24 mouse cellular contexts compared by ENCODE assay signal in the genomic region with DNA sequence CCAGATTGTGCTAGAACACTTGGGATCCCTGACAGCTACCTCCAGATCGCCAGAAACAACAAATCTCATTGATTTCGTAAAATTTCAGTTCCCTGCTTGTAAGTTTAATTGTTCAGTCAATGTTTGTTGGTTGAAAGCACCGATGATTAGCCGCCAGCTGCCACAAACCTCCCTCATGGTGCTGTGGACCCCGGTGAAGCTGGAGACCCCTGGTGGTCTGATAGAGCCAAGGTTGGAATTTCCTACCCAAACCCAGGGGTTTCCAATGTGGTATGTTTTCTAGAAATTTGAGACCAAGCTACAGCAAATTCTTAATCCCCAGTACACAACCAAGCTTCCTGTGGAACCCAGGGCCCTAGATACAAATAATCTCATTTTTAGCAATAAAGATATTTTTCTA. TPM values are rescaled to one million over a fixed set of nuclear protein-coding genes. Genes with fewer than 3 reads are reported as not detected.
A peak's percentile ranks its signal among the peaks of the same experiment; 100 is the strongest.
DNase-seq lines count a peak whose midpoint lies in the region; ATAC-seq and TF ChIP-seq lines count a peak whose summit lies in the region.
"Had no signal": no experiment of that assay in that cellular context is flagged by ENCODE, and none has a peak within 500 bp of the region (broad histone marks: within the 10 kb centered on the region; RNA-seq: fewer than 3 reads in every experiment).

No protein-coding gene starts in this region.

- no peak overlapping the region for H3K4me3 ChIP-seq in forebrain, postnatal 0 days (ENCODE audit: low read depth, low read length)
- H3K4me3 ChIP-seq in forebrain, embryonic 13.5 days: no peak overlapping the region
- no peak overlapping the region for H3K4me3 ChIP-seq in kidney, postnatal 0 days (replicated peaks; ENCODE audit: low read depth, low read length)
- H3K4me3 ChIP-seq in kidney, embryonic 15.5 days (replicated peaks): no peak overlapping the region
- no peak overlapping the region for H3K4me3 ChIP-seq in midbrain, postnatal 0 days (ENCODE audit: low read depth, low read length)
- no peak overlapping the region for H3K4me3 ChIP-seq in midbrain, embryonic 15.5 days
- no peak overlapping the region for H3K4me3 ChIP-seq in olfactory bulb, adult 2 months (ENCODE audit: insufficient read depth, low read depth, low read length)
- H3K4me3 ChIP-seq: embryonic facial prominence, embryonic 15.5 days; erythroblast, embryonic 14.5 days; gastrocnemius, adult 2 months; heart, adult 2 months; heart, embryonic 15.5 days; hindbrain, embryonic 13.5 days had no signal

- H3K9me3 ChIP-seq in forebrain, postnatal 0 days (ENCODE audit: low read length): no peaks in the 10 kb centered on the region
- no peaks in the 10 kb centered on the region for H3K9me3 ChIP-seq in forebrain, embryonic 13.5 days (replicated peaks)
- no peaks in the 10 kb centered on the region for H3K9me3 ChIP-seq in kidney, postnatal 0 days (replicated peaks; ENCODE audit: low read length)
- H3K9me3 ChIP-seq in kidney, embryonic 15.5 days (replicated peaks): no peaks in the 10 kb centered on the region
- no peaks in the 10 kb centered on the region for H3K9me3 ChIP-seq in midbrain, postnatal 0 days (ENCODE audit: low read length)
- no peaks in the 10 kb centered on the region for H3K9me3 ChIP-seq in midbrain, embryonic 15.5 days
- H3K9me3 ChIP-seq: embryonic facial prominence, embryonic 15.5 days; heart, embryonic 15.5 days; hindbrain, embryonic 13.5 days had no signal

- no peak overlapping the region for H3K9ac ChIP-seq in forebrain, postnatal 0 days
- no peak overlapping the region for H3K9ac ChIP-seq in forebrain, embryonic 13.5 days
- no peak overlapping the region for H3K9ac ChIP-seq in kidney, postnatal 0 days (ENCODE audit: low read depth, low read length)
- H3K9ac ChIP-seq in kidney, embryonic 15.5 days: no peak overlapping the region
- H3K9ac ChIP-seq in midbrain, postnatal 0 days (replicated peaks; ENCODE audit: low read length, poor library complexity, severe bottlenecking): no peak overlapping the region
- no peak overlapping the region for H3K9ac ChIP-seq in midbrain, embryonic 15.5 days
- H3K9ac ChIP-seq: embryonic facial prominence, embryonic 15.5 days; heart, embryonic 15.5 days; hindbrain, embryonic 13.5 days had no signal

- ATAC-seq in forebrain, postnatal 0 days: peak; percentile 30; the same call in 1 of the 2 replicates
- no peak for ATAC-seq in forebrain, embryonic 13.5 days
- no peak for ATAC-seq in kidney, postnatal 0 days (replicated peaks; ENCODE audit: low FRiP score, low read depth)
- no peak for ATAC-seq in kidney, embryonic 15.5 days (replicated peaks; ENCODE audit: low FRiP score)
- no peak for ATAC-seq in midbrain, postnatal 0 days (ENCODE audit: low FRiP score)
- ATAC-seq in midbrain, embryonic 15.5 days (replicated peaks): no peak

- peaks cover 30% of the 10 kb centered on the region for H3K36me3 ChIP-seq in forebrain, postnatal 0 days (ENCODE audit: insufficient read depth)
- peaks cover 95% of the 10 kb centered on the region for H3K36me3 ChIP-seq in forebrain, embryonic 13.5 days (ENCODE audit: poor library complexity, severe bottlenecking)
- peaks cover 85% of the 10 kb centered on the region for H3K36me3 ChIP-seq in kidney, postnatal 0 days (ENCODE audit: insufficient read depth, low read length)
- H3K36me3 ChIP-seq in kidney, embryonic 15.5 days: peaks cover 98% of the 10 kb centered on the region
- H3K36me3 ChIP-seq in midbrain, postnatal 0 days (ENCODE audit: insufficient read depth, low read length): peaks cover 29% of the 10 kb centered on the region; the same call in 1 of the 2 replicates
- H3K36me3 ChIP-seq in midbrain, embryonic 15.5 days (replicated peaks): 0 out of 2 replicates have a peak, but pooled peaks cover 2% of the 10 kb centered on the region
- H3K36me3 ChIP-seq: G1E had no signal

- DNase-seq in forebrain, postnatal 0 days: peak; percentile 57
- no peak for DNase-seq in kidney, postnatal 0 days (ENCODE audit: low spot score)
- DNase-seq in midbrain, postnatal 0 days (ENCODE audit: low spot score): no peak
- no peak for DNase-seq in thymus, postnatal 36 days
- DNase-seq: adrenal gland, adult 8-10 months; adrenal gland, postnatal 36 days; cerebellum, adult 11 months; cerebellum, adult 8-10 months; cerebellum, postnatal 14 days; embryo, embryonic 11 days; gastrocnemius, adult 2 months; gastrocnemius, postnatal 25 days; heart, adult 2 months; heart, postnatal 14 days had no signal

- TF ChIP-seq CTCF in forebrain, postnatal 0 days (IDR thresholded peaks at IDR 0.05; ENCODE audit: low read depth): peak; percentile 48
- TF ChIP-seq CTCF in kidney, postnatal 0 days (IDR thresholded peaks at IDR 0.05; ENCODE audit: low read depth): peak; percentile 45
- peak; percentile 51 for TF ChIP-seq CTCF in midbrain, postnatal 0 days (IDR thresholded peaks at IDR 0.05)
- no peak for TF ChIP-seq CTCF in olfactory bulb, adult 2 months (IDR thresholded peaks at IDR 0.05; ENCODE audit: insufficient read depth, low read depth, low read length)

- TF ChIP-seq POLR2A in olfactory bulb, adult 2 months (IDR thresholded peaks at IDR 0.05; ENCODE audit: insufficient read depth, low read depth, low read length): no peak

- WGBS in forebrain, postnatal 0 days: 49% methylated on average over 5 of the region's 5 CpGs
- 83% methylated on average over 5 of the region's 5 CpGs for WGBS in forebrain, embryonic 13.5 days
- 82% methylated on average over 5 of the region's 5 CpGs for WGBS in kidney, postnatal 0 days
- WGBS in kidney, embryonic 15.5 days: 84% methylated on average over 5 of the region's 5 CpGs
- WGBS in midbrain, postnatal 0 days: 81% methylated on average over 5 of the region's 5 CpGs
- WGBS in midbrain, embryonic 15.5 days: 83% methylated on average over 5 of the region's 5 CpGs
- WGBS in olfactory bulb, adult 2 months: 36% methylated on average over 5 of the region's 5 CpGs

- H3K4me1 ChIP-seq in forebrain, postnatal 0 days (ENCODE audit: insufficient read depth): 0 out of 2 replicates have a peak, but pooled peaks cover 4% of the 10 kb centered on the region
- no peaks in the 10 kb centered on the region for H3K4me1 ChIP-seq in forebrain, embryonic 13.5 days
- H3K4me1 ChIP-seq in kidney, postnatal 0 days (replicated peaks; ENCODE audit: insufficient read depth, low read length): no peaks in the 10 kb centered on the region
- H3K4me1 ChIP-seq in kidney, embryonic 15.5 days: peaks cover 16% of the 10 kb centered on the region
- no peaks in the 10 kb centered on the region for H3K4me1 ChIP-seq in midbrain, postnatal 0 days (ENCODE audit: insufficient read depth, low read length)
- H3K4me1 ChIP-seq in midbrain, embryonic 15.5 days: no peaks in the 10 kb centered on the region
- H3K4me1 ChIP-seq in olfactory bulb, adult 2 months (ENCODE audit: control insufficient read depth, insufficient read depth, low read length): peaks cover 7% of the 10 kb centered on the region
- H3K4me1 ChIP-seq: embryonic facial prominence, embryonic 15.5 days; heart, embryonic 15.5 days; hindbrain, embryonic 13.5 days had no signal

- H3K27ac ChIP-seq in forebrain, postnatal 0 days (ENCODE audit: low read depth, low read length): peak overlapping the region; percentile 70
- H3K27ac ChIP-seq in forebrain, embryonic 13.5 days: no peak overlapping the region
- H3K27ac ChIP-seq in kidney, postnatal 0 days: no peak overlapping the region
- H3K27ac ChIP-seq in kidney, embryonic 15.5 days: no peak overlapping the region
- no peak overlapping the region for H3K27ac ChIP-seq in midbrain, postnatal 0 days (ENCODE audit: low read depth, low read length)
- H3K27ac ChIP-seq in midbrain, embryonic 15.5 days: no peak overlapping the region
- 0 out of 2 replicates have a peak overlapping the region, but pooled peaks have one; percentile 12 for H3K27ac ChIP-seq in olfactory bulb, adult 2 months (ENCODE audit: insufficient read depth, low read depth, low read length)
- H3K27ac ChIP-seq: embryonic facial prominence, embryonic 15.5 days; gastrocnemius, adult 2 months; heart, adult 2 months; heart, embryonic 15.5 days; hindbrain, embryonic 13.5 days had no signal

- no peak overlapping the region for H3K4me2 ChIP-seq in forebrain, postnatal 0 days (ENCODE audit: low read depth)
- no peak overlapping the region for H3K4me2 ChIP-seq in forebrain, embryonic 13.5 days
- no peak overlapping the region for H3K4me2 ChIP-seq in kidney, postnatal 0 days (ENCODE audit: low read length)
- no peak overlapping the region for H3K4me2 ChIP-seq in kidney, embryonic 15.5 days
- no peak overlapping the region for H3K4me2 ChIP-seq in midbrain, postnatal 0 days (ENCODE audit: low read depth, low read length, poor library complexity, severe bottlenecking)
- no peak overlapping the region for H3K4me2 ChIP-seq in midbrain, embryonic 15.5 days
- H3K4me2 ChIP-seq: embryonic facial prominence, embryonic 15.5 days; heart, embryonic 11.5 days; heart, embryonic 15.5 days; hindbrain, embryonic 13.5 days had no signal

- H3K27me3 ChIP-seq in forebrain, postnatal 0 days (ENCODE audit: insufficient read depth, low read length): no peaks in the 10 kb centered on the region
- H3K27me3 ChIP-seq in forebrain, embryonic 13.5 days: no peaks in the 10 kb centered on the region
- no peaks in the 10 kb centered on the region for H3K27me3 ChIP-seq in kidney, postnatal 0 days (ENCODE audit: insufficient read depth, low read length)
- H3K27me3 ChIP-seq in kidney, embryonic 15.5 days: no peaks in the 10 kb centered on the region
- H3K27me3 ChIP-seq in midbrain, postnatal 0 days (ENCODE audit: insufficient read depth, low read length): no peaks in the 10 kb centered on the region
- H3K27me3 ChIP-seq in midbrain, embryonic 15.5 days (replicated peaks): no peaks in the 10 kb centered on the region
- H3K27me3 ChIP-seq: embryonic facial prominence, embryonic 15.5 days; heart, embryonic 15.5 days; hindbrain, embryonic 13.5 days had no signal

RNA-seq across cellular contexts. Expression of a gene that starts 41.3 kb away (rescaled TPM):
- total RNA-seq in forebrain, postnatal 0 days (2014; rRNA removed): 38.1 and 38.2 TPM in 2 replicates
- 13.1 and 19.1 TPM in 2 replicates for polyA plus RNA-seq in forebrain, postnatal 0 days (2015; fragmentation: Nextera tagmentation; extraction: Ambion mirVana)
- polyA plus RNA-seq in forebrain, embryonic 13.5 days (2015; fragmentation: Nextera tagmentation; extraction: Ambion mirVana): 3.5 and 3.8 TPM in 2 replicates
- polyA plus RNA-seq in kidney, postnatal 0 days (2015; fragmentation: Nextera tagmentation; extraction: Ambion mirVana): 37.0 and 37.1 TPM in 2 replicates
- polyA plus RNA-seq in kidney, embryonic 15.5 days (2015; fragmentation: Nextera tagmentation; extraction: Ambion mirVana): 15.9 and 16.1 TPM in 2 replicates
- 29.0 and 44.6 TPM in 2 replicates for total RNA-seq in midbrain, postnatal 0 days (2014; rRNA removed)
- polyA plus RNA-seq in midbrain, postnatal 0 days (2015; fragmentation: Nextera tagmentation; extraction: Ambion mirVana): 21.9 and 28.0 TPM in 2 replicates
- 12.5 and 12.6 TPM in 2 replicates for polyA plus RNA-seq in midbrain, embryonic 15.5 days (2015; fragmentation: Nextera tagmentation; extraction: Ambion mirVana)
- not detected in 2 replicates for polyA plus RNA-seq in olfactory bulb, adult 2 months (2012; ENCODE audit: insufficient read depth, insufficient read length, low replicate concordance, missing spikeins)
- polyA plus RNA-seq: erythroblast, embryonic 14.5 days; G1E had no signal

Comparison
In these comparisons a context has a peak if more than half of its experiments do, and no peak if none do; other contexts are left out.
1. H3K27ac ChIP-seq: peak in forebrain, postnatal 0 days (single experiment) and olfactory bulb, adult 2 months (single experiment); none in forebrain, embryonic 13.5 days (single experiment), kidney, postnatal 0 days (single experiment), kidney, embryonic 15.5 days (single experiment), midbrain, postnatal 0 days (single experiment) and midbrain, embryonic 15.5 days (single experiment).